Mouse (Mus musculus): ENCODE data around the gene Amy2a2.
"Not testable (repeated sequence)": the region's sequence is repeated elsewhere in the genome, so short reads cannot be mapped to it uniquely, and the experiment has no call there.

Amy2a2 gene

DNA sequence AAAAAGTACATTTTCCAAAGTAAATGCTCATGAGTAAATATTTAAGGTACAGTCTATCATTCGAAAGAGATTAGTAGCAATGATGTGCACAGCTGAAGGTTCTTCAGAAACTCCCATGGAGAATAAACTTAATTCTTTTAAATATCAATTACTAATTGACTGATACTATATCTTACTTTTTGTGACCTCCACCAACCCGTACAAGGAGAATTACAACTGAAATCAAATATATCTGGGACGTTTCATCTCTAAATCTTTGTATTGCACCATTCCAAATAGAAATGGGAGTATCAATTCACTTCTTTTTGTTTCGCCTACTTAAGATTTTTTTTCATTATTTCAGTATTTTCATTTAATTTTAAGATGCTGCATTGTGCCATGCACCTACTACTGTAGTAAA is at the start of gene Amy2a2:
TSS of gene Amy2a2 (minus strand) at position 101 of the 400 bp plus-strand sequence.
- not testable (repeated sequence) for DNase-seq

DNA sequence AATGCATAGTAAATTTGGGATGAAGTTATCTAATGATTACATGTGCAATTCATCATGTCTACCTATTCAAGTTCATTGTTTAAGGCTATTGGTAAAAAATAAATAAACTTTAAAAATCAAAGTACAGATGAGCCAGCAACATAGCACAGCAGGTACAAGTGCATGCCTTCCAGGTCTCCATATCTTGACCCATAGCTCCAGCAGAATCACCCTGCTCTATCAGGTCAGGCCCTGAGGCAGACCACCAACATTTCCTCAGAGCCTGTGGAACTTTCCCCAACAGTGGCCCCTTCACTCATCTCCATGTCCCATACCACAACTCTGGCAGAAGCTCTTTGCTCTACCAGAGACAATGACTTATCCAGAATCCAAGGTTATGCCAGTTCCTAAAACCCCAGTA is 11.0 kb downstream of the Amy2a2 start:
- DNase-seq: not testable (repeated sequence)

DNA sequence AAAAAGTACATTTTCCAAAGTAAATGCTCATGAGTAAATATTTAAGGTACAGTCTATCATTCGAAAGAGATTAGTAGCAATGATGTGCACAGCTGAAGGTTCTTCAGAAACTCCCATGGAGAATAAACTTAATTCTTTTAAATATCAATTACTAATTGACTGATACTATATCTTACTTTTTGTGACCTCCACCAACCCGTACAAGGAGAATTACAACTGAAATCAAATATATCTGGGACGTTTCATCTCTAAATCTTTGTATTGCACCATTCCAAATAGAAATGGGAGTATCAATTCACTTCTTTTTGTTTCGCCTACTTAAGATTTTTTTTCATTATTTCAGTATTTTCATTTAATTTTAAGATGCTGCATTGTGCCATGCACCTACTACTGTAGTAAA is 32.5 kb downstream of the Amy2a2 start, which contains the start of gene Amy2a3:
TSS of gene Amy2a3 (minus strand) at position 101 of the 400 bp plus-strand sequence.
- not testable (repeated sequence) for DNase-seq

DNA sequence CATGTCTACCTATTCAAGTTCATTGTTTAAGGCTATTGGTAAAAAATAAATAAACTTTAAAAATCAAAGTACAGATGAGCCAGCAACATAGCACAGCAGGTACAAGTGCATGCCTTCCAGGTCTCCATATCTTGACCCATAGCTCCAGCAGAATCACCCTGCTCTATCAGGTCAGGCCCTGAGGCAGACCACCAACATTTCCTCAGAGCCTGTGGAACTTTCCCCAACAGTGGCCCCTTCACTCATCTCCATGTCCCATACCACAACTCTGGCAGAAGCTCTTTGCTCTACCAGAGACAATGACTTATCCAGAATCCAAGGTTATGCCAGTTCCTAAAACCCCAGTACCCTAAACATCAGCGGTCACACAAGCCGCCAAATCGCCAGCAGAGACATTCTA is 43.5 kb downstream of the Amy2a2 start:
- DNase-seq: not testable (repeated sequence)

Measured in embryo, embryonic 11 days (tissue).